Comparison of ENCODE assay signal across 27 mouse cellular contexts in genomic region chr15:25524189-25524588, GRCm38 (mm10).
DNase-seq lines count a peak whose midpoint lies in the region; ATAC-seq lines count a peak whose summit lies in the region.
"Had no signal": no experiment of that assay in that cellular context is flagged by ENCODE, and none has a peak within 500 bp of the region (broad histone marks: within the 10 kb centered on the region; RNA-seq: fewer than 3 reads in every experiment).

No protein-coding gene starts in this region.

- 65% methylated on average over 4 of the region's 4 CpGs for WGBS in heart, embryonic 11.5 days (ENCODE audit: insufficient replicate concordance)
- WGBS in kidney, embryonic 16.5 days: 82% methylated on average over 4 of the region's 4 CpGs

- intact Hi-C loops in heart, postnatal 36 days (cut with DNase I): no loop called here

- no peaks in the 10 kb centered on the region for H3K36me3 ChIP-seq in heart, embryonic 11.5 days (ENCODE audit: control insufficient read depth, insufficient read depth, low read length)
- no peaks in the 10 kb centered on the region for H3K36me3 ChIP-seq in kidney, embryonic 16.5 days (ENCODE audit: insufficient read depth, low read length)
- H3K36me3 ChIP-seq: forebrain, embryonic 10.5 days; heart, embryonic 12.5 days; heart, embryonic 15.5 days had no signal

- H3K27ac ChIP-seq in heart, embryonic 11.5 days (ENCODE audit: low read depth, low read length): no peak overlapping the region
- H3K27ac ChIP-seq in brown adipose tissue, adult 24 weeks (replicated peaks; ENCODE audit: low read depth, low read length): peak overlapping the region; percentile 84
- H3K27ac ChIP-seq in kidney, embryonic 16.5 days (ENCODE audit: low read length): no peak overlapping the region
- H3K27ac ChIP-seq: forebrain, embryonic 10.5 days; forebrain, embryonic 13.5 days; heart, embryonic 15.5 days; hindbrain, embryonic 14.5 days; hindbrain, postnatal 0 days had no signal

- DNase-seq in heart, adult 11 months: peak; percentile 93
- peak; percentile 18 to 57 for DNase-seq in heart, adult 9 months (ENCODE audit: low spot score in 2 of 2)
- no peak for DNase-seq in heart, postnatal 36 days
- DNase-seq in kidney, adult 18-20 months: no peak
- DNase-seq: adrenal gland, adult 2 months; adrenal gland, postnatal 14 days; B cell, adult 2 months; cerebellum, adult 11-12 months; cerebellum, adult 8-10 months; cerebellum, postnatal 10 days; cerebellum, postnatal 36 days; gastrocnemius, postnatal 25 days; heart, postnatal 10 days; kidney, adult 2 months had no signal

- 0 out of 2 replicates have a peak, but pooled peaks cover 3% of the 10 kb centered on the region for H3K9me3 ChIP-seq in heart, embryonic 11.5 days (replicated peaks; ENCODE audit: control insufficient read depth, low read length)
- H3K9me3 ChIP-seq in kidney, embryonic 16.5 days (ENCODE audit: low read length): 0 out of 2 replicates have a peak, but pooled peaks cover 6% of the 10 kb centered on the region
- H3K9me3 ChIP-seq: forebrain, embryonic 10.5 days; forebrain, embryonic 13.5 days; heart, embryonic 12.5 days; heart, embryonic 15.5 days had no signal

- no peak overlapping the region for H3K4me3 ChIP-seq in heart, embryonic 11.5 days (ENCODE audit: low read depth, low read length)
- no peak overlapping the region for H3K4me3 ChIP-seq in brown adipose tissue, adult 24 weeks (ENCODE audit: insufficient read depth, low read depth, low read length)
- no peak overlapping the region for H3K4me3 ChIP-seq in kidney, embryonic 16.5 days (ENCODE audit: low read length)
- H3K4me3 ChIP-seq: forebrain, embryonic 10.5 days; forebrain, embryonic 13.5 days; heart, embryonic 12.5 days; heart, embryonic 15.5 days had no signal

- H3K4me2 ChIP-seq in heart, embryonic 11.5 days: no peak overlapping the region
- H3K4me2 ChIP-seq in kidney, embryonic 16.5 days (replicated peaks; ENCODE audit: low read depth, low read length): no peak overlapping the region
- H3K4me2 ChIP-seq: forebrain, embryonic 13.5 days; heart, embryonic 12.5 days; heart, embryonic 15.5 days; hindbrain, embryonic 14.5 days had no signal

- no peaks in the 10 kb centered on the region for H3K4me1 ChIP-seq in heart, embryonic 11.5 days (ENCODE audit: control insufficient read depth, insufficient read depth, low read length)
- H3K4me1 ChIP-seq in brown adipose tissue, adult 24 weeks (ENCODE audit: control insufficient read depth, insufficient read depth, insufficient read length, low read length): peaks cover 2% of the 10 kb centered on the region; the same call in 1 of the 2 replicates
- H3K4me1 ChIP-seq in kidney, embryonic 16.5 days (ENCODE audit: insufficient read depth, low read length): no peaks in the 10 kb centered on the region
- H3K4me1 ChIP-seq: forebrain, embryonic 10.5 days; forebrain, embryonic 13.5 days; heart, embryonic 12.5 days; heart, embryonic 15.5 days had no signal

- no peaks in the 10 kb centered on the region for H3K27me3 ChIP-seq in heart, embryonic 11.5 days (ENCODE audit: control insufficient read depth, insufficient read depth, low read length)
- H3K27me3 ChIP-seq in kidney, embryonic 16.5 days (ENCODE audit: insufficient read depth, low read length): no peaks in the 10 kb centered on the region
- H3K27me3 ChIP-seq: heart, embryonic 12.5 days; heart, embryonic 15.5 days had no signal

- no peak for ATAC-seq in heart, embryonic 11.5 days (replicated peaks; ENCODE audit: insufficient number of reproducible peaks, low FRiP score, low TSS enrichment)
- peak; percentile 30; the same call in 1 of the 2 replicates for ATAC-seq in granulocyte monocyte progenitor cell, adult 5-6 weeks (replicated peaks; ENCODE audit: poor library complexity, severe bottlenecking)
- ATAC-seq in kidney, embryonic 16.5 days (ENCODE audit: low FRiP score, low TSS enrichment): no peak
- ATAC-seq: forebrain, embryonic 13.5 days; forebrain, embryonic 16.5 days; hindbrain, postnatal 0 days; inflammation-experienced regulatory T-cells, adult 6 months; intestine, embryonic 16.5 days had no signal

- no peak overlapping the region for H3K9ac ChIP-seq in heart, embryonic 11.5 days (ENCODE audit: low read depth, low read length)
- H3K9ac ChIP-seq in kidney, embryonic 16.5 days (replicated peaks; ENCODE audit: low read length): no peak overlapping the region
- H3K9ac ChIP-seq: forebrain, embryonic 13.5 days; heart, embryonic 12.5 days; heart, embryonic 15.5 days; hindbrain, embryonic 14.5 days had no signal

Comparison
In these comparisons a context has a peak if more than half of its experiments do, and no peak if none do; other contexts are left out.
1. DNase-seq: peak in heart, adult 11 months (single experiment) and heart, adult 9 months (2 of 2); none in heart, postnatal 36 days (0 of 2) and kidney, adult 18-20 months (single experiment).